Mouse (Mus musculus) ES-E14 (cell line): ENCODE data around the gene Alg10b.
"Not testable (repeated sequence)": the region's sequence is repeated elsewhere in the genome, so short reads cannot be mapped to it uniquely, and the experiment has no call there.

ENCODE experiments used
- CHD2 ChIP-seq: IDR thresholded peaks from 2 replicates; pipeline ENCODE4 v1.6.1; 2014; ENCODE audit warnings: mild to moderate bottlenecking, low read depth, low read length, inconsistent platforms
- MAFK ChIP-seq: IDR thresholded peaks from 2 replicates; pipeline ENCODE4 v1.6.1; 2014; ENCODE audit warnings: mild to moderate bottlenecking, low read depth, low read length, inconsistent platforms; ENCODE audit not compliant: insufficient read depth
- ZNF384 ChIP-seq: IDR thresholded peaks from 2 replicates; pipeline ENCODE4 v1.6.1; 2012; ENCODE audit warnings: low read depth, low read length, inconsistent platforms

DNA sequence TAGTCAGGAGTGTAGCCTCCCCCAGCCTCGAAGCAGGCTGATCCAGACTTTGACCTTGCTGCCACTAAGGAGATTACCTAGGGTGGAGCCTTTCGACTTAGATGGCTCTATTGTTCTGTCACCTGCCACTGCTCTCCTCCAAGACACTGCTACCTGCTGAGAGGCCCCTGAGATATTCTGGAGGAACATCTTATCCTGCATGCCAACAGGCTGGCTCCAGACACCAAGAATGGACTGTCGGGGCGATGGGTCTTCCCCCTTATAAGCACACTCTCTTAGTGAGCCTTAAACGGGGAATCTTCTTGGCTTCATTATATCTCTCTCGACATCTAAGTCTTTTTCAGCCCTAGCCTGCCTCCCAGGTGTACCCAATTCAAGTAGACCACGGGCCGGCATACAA is 41.0 kb upstream of the Alg10b start:
- TF ChIP-seq CHD2, MAFK, ZNF384: not testable (repeated sequence)
